Mouse (Mus musculus): Measurements from ENCODE around the gene March10.

- TF ChIP-seq POLR2A (IDR thresholded peaks at IDR 0.05; ENCODE audit: control insufficient read depth, low read depth, low read length) (no peak), CTCF (IDR thresholded peaks at IDR 0.05; ENCODE audit: control insufficient read depth, insufficient read depth, insufficient replicate concordance, low read depth, low read length) (no peak)
Observed at GRCm38 (mm10) chr11:105443505-105443904, 13.0 kb downstream of the March10 start.

All from testis, adult 2 months (tissue).